Mouse (Mus musculus): ENCODE measurements around the gene Iqcn. TPM values are rescaled to one million over a fixed set of nuclear protein-coding genes. Genes with fewer than 3 reads are reported as not detected.

The Iqcn gene
- not detected in 2 replicates for polyA plus RNA-seq (2014; fragmentation: Nextera tagmentation; extraction: Ambion mirVana)

DNA sequence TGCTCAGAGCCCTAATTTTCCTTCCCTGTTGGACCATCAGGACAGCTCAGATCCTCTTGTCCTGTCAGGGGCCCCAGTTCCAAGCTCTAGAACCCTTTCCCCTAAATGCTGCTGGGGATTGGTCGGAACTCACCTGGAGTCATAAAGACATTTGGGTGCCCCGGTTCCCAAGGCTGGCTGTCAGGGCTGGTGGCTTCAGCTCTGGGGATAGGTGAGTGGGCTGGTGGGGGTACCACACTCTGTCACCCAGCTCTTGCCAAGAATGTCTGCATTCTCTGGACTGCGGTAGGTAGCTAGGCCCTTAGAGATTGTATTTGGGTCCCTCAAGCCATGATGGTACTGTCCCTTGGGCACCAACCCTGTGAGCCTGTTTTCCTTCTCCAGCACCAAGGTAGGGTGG, at the start of gene Iqcn:
Iqcn (plus strand) TSS at position 171 of the 400 bp plus-strand sequence.
- no peak for ATAC-seq (replicated peaks; ENCODE audit: low FRiP score)
- no peaks in the 10 kb centered on the region for H3K9me3 ChIP-seq (ENCODE audit: control insufficient read depth, low read length)
- peaks cover 6% of the 10 kb centered on the region; the same call in 1 of the 2 replicates for H3K4me1 ChIP-seq (replicated peaks; ENCODE audit: control insufficient read depth, insufficient read depth, low read length)
- H3K4me3 ChIP-seq (ENCODE audit: low read depth, low read length), result no peak within 1 kb of the TSS
- no peak within 1 kb of the TSS for H3K9ac ChIP-seq (ENCODE audit: low read depth, low read length)
- no peak for DNase-seq (ENCODE audit: low spot score)
- H3K27ac ChIP-seq (ENCODE audit: low read depth, low read length), result no peak within 1 kb of the TSS
- no peaks in the 10 kb centered on the region; the same call in 1 of the 2 replicates for H3K36me3 ChIP-seq (ENCODE audit: control insufficient read depth, insufficient read depth, low read length)
- H3K4me2 ChIP-seq, result no peak within 1 kb of the TSS
- H3K27me3 ChIP-seq (replicated peaks; ENCODE audit: control insufficient read depth, insufficient read depth, low read length), result no peaks in the 10 kb centered on the region
- 86% methylated on average over 3 of the region's 3 CpGs for WGBS

DNA sequence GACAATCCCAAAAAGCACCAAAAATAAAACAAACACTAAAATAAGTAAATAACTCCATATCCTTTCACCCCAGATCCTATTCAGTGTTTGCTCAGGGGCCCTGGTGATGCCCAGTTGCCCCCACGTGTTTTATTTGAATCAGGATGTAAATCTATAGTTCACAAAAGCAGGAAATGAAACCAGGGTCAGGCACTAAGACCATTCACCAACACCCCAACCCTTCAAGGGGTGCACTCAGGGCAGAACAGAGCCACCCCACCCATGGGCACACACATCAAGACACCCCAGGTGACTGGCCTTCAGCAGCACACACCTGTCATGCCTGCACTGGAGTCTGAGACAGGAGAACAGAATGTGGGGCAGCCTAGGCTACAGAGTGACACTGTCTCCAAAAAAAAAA, 49.1 kb upstream of the Iqcn start:
- Histone ChIP-seq H3K27ac (ENCODE audit: low read depth, low read length) (no peak overlapping the region), H3K4me3 (ENCODE audit: low read depth, low read length) (no peak overlapping the region), H3K27me3 (replicated peaks; ENCODE audit: control insufficient read depth, insufficient read depth, low read length) (no peaks in the 10 kb centered on the region), H3K36me3 (ENCODE audit: control insufficient read depth, insufficient read depth, low read length) (peaks cover 13% of the 10 kb centered on the region), H3K4me2 (no peak overlapping the region), H3K9ac (ENCODE audit: low read depth, low read length) (no peak overlapping the region), H3K4me1 (replicated peaks; ENCODE audit: control insufficient read depth, insufficient read depth, low read length) (peaks cover 16% of the 10 kb centered on the region), H3K9me3 (ENCODE audit: control insufficient read depth, low read length) (no peaks in the 10 kb centered on the region)
- no peak for DNase-seq (ENCODE audit: low spot score)
- ATAC-seq (replicated peaks; ENCODE audit: low FRiP score), result no peak
- WGBS, result 30% methylated on average over 1 of the region's 1 CpGs

- Histone ChIP-seq H3K27me3 (replicated peaks; ENCODE audit: control insufficient read depth, insufficient read depth, low read length) (no peaks in the 10 kb centered on the region), H3K4me2 (no peak overlapping the region), H3K27ac (ENCODE audit: low read depth, low read length) (no peak overlapping the region), H3K9ac (ENCODE audit: low read depth, low read length) (no peak overlapping the region), H3K36me3 (ENCODE audit: control insufficient read depth, insufficient read depth, low read length) (peaks cover 8% of the 10 kb centered on the region; the same call in 1 of the 2 replicates), H3K4me1 (replicated peaks; ENCODE audit: control insufficient read depth, insufficient read depth, low read length) (peaks cover 13% of the 10 kb centered on the region), H3K9me3 (ENCODE audit: control insufficient read depth, low read length) (no peaks in the 10 kb centered on the region), H3K4me3 (ENCODE audit: low read depth, low read length) (no peak overlapping the region)
- 77% methylated on average over 2 of the region's 2 CpGs for WGBS
- DNase-seq (ENCODE audit: low spot score) (no peak), ATAC-seq (replicated peaks; ENCODE audit: low FRiP score) (no peak)
Observed at GRCm38 (mm10) chr8:70655469-70655868, 47.8 kb upstream of the Iqcn start.

- no peaks in the 10 kb centered on the region for H3K27me3 ChIP-seq (replicated peaks; ENCODE audit: control insufficient read depth, insufficient read depth, low read length)
- H3K4me2 ChIP-seq, result no peak overlapping the region
- no peaks in the 10 kb centered on the region for H3K9me3 ChIP-seq (ENCODE audit: control insufficient read depth, low read length)
- no peak overlapping the region for H3K4me3 ChIP-seq (ENCODE audit: low read depth, low read length)
- no peak overlapping the region for H3K9ac ChIP-seq (ENCODE audit: low read depth, low read length)
- H3K4me1 ChIP-seq (replicated peaks; ENCODE audit: control insufficient read depth, insufficient read depth, low read length), result peaks cover 19% of the 10 kb centered on the region
- H3K36me3 ChIP-seq (ENCODE audit: control insufficient read depth, insufficient read depth, low read length), result peaks cover 5% of the 10 kb centered on the region; the same call in 1 of the 2 replicates
- DNase-seq (ENCODE audit: low spot score) (no peak), ATAC-seq (replicated peaks; ENCODE audit: low FRiP score) (no peak)
- H3K27ac ChIP-seq (ENCODE audit: low read depth, low read length), result no peak overlapping the region
- WGBS, result 84% methylated on average over 13 of the region's 13 CpGs
Observed at GRCm38 (mm10) chr8:70656193-70656790, 47.0 kb upstream of the Iqcn start.

- H3K27ac ChIP-seq (ENCODE audit: low read depth, low read length), result no peak overlapping the region
- no peak overlapping the region for H3K4me3 ChIP-seq (ENCODE audit: low read depth, low read length)
- no peaks in the 10 kb centered on the region; the same call in 1 of the 2 replicates for H3K36me3 ChIP-seq (ENCODE audit: control insufficient read depth, insufficient read depth, low read length)
- no peak for DNase-seq (ENCODE audit: low spot score)
- no peak overlapping the region for H3K9ac ChIP-seq (ENCODE audit: low read depth, low read length)
- no peaks in the 10 kb centered on the region for H3K9me3 ChIP-seq (ENCODE audit: control insufficient read depth, low read length)
- H3K4me2 ChIP-seq, result no peak overlapping the region
- 93% methylated on average over 3 of the region's 3 CpGs for WGBS
- ATAC-seq (replicated peaks; ENCODE audit: low FRiP score), result no peak
- no peaks in the 10 kb centered on the region for H3K27me3 ChIP-seq (replicated peaks; ENCODE audit: control insufficient read depth, insufficient read depth, low read length)
- H3K4me1 ChIP-seq (replicated peaks; ENCODE audit: control insufficient read depth, insufficient read depth, low read length), result peaks cover 23% of the 10 kb centered on the region
Observed at GRCm38 (mm10) chr8:70657214-70657613, 46.0 kb upstream of the Iqcn start.

GRCm38 (mm10) chr8:70657739-70658138, 45.5 kb upstream of the Iqcn start:
- Histone ChIP-seq H3K4me3 (ENCODE audit: low read depth, low read length) (no peak overlapping the region), H3K4me1 (replicated peaks; ENCODE audit: control insufficient read depth, insufficient read depth, low read length) (peaks cover 23% of the 10 kb centered on the region), H3K4me2 (peak overlapping the region; percentile 99; the same call in 1 of the 2 replicates), H3K36me3 (ENCODE audit: control insufficient read depth, insufficient read depth, low read length) (no peaks in the 10 kb centered on the region), H3K27me3 (replicated peaks; ENCODE audit: control insufficient read depth, insufficient read depth, low read length) (no peaks in the 10 kb centered on the region), H3K9ac (ENCODE audit: low read depth, low read length) (0 out of 2 replicates have a peak overlapping the region, but pooled peaks have one; percentile 15), H3K27ac (ENCODE audit: low read depth, low read length) (no peak overlapping the region), H3K9me3 (ENCODE audit: control insufficient read depth, low read length) (no peaks in the 10 kb centered on the region)
- 83% methylated on average over 2 of the region's 2 CpGs for WGBS
- ATAC-seq (replicated peaks; ENCODE audit: low FRiP score) (no peak), DNase-seq (ENCODE audit: low spot score) (no peak)

DNA sequence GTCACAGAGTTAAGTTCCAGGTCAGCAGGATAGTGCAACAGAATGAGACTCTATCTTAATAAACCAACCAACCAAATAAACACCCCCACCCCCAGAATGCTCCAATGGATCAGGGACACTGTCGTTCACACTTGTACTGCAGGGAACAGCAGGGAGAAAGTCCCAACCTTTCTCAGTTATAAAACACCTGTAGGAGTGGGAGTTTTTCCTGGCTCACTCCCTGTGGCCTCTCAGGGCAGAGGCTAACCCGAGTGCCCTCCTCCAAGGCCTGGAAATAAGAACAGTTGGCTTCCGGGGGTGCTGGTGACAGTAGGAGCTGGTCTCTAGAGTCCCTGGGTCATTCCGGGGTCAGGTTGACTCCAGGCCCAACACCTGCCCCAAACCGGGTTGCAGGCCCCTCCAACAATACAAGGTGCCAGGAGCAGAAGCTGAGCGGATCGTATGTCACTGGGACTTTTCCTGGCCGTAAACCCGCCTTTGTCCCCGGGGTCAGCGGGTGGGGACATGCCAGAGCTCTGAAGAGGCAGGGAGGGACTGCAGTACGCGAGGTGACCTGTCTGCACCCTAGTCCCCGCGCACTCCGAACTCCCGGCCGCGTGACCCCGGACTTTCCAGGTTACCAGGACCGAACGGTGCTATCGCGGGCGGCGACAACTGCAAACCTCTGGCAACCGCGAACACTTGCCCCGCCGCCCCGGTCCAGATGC, 44.2 kb upstream of the Iqcn start:
- peak overlapping the region; percentile 67 for H3K27ac ChIP-seq (ENCODE audit: low read depth, low read length)
- H3K4me1 ChIP-seq (replicated peaks; ENCODE audit: control insufficient read depth, insufficient read depth, low read length), result peaks cover 23% of the 10 kb centered on the region
- ATAC-seq (replicated peaks; ENCODE audit: low FRiP score), result peak; percentile 60
- H3K9ac ChIP-seq (ENCODE audit: low read depth, low read length), result peak overlapping the region; percentile 69
- H3K36me3 ChIP-seq (ENCODE audit: control insufficient read depth, insufficient read depth, low read length), result no peaks in the 10 kb centered on the region
- WGBS, result 2% methylated on average over 31 of the region's 31 CpGs
- no peaks in the 10 kb centered on the region for H3K9me3 ChIP-seq (ENCODE audit: control insufficient read depth, low read length)
- peak overlapping the region; percentile 83 for H3K4me3 ChIP-seq (ENCODE audit: low read depth, low read length)
- H3K4me2 ChIP-seq, result peak overlapping the region; percentile 99
- no peak for DNase-seq (ENCODE audit: low spot score)
- no peaks in the 10 kb centered on the region for H3K27me3 ChIP-seq (replicated peaks; ENCODE audit: control insufficient read depth, insufficient read depth, low read length)

GRCm38 (mm10) chr8:70659604-70660272, 43.5 kb upstream of the Iqcn start:
- Histone ChIP-seq H3K27me3 (replicated peaks; ENCODE audit: control insufficient read depth, insufficient read depth, low read length) (no peaks in the 10 kb centered on the region), H3K27ac (ENCODE audit: low read depth, low read length) (peak overlapping the region; percentile 67), H3K9ac (ENCODE audit: low read depth, low read length) (peak overlapping the region; percentile 71), H3K9me3 (ENCODE audit: control insufficient read depth, low read length) (no peaks in the 10 kb centered on the region), H3K36me3 (ENCODE audit: control insufficient read depth, insufficient read depth, low read length) (no peaks in the 10 kb centered on the region), H3K4me2 (peak overlapping the region; percentile 99), H3K4me3 (ENCODE audit: low read depth, low read length) (peak overlapping the region; percentile 83), H3K4me1 (replicated peaks; ENCODE audit: control insufficient read depth, insufficient read depth, low read length) (peaks cover 23% of the 10 kb centered on the region)
- ATAC-seq (replicated peaks; ENCODE audit: low FRiP score), result peak; percentile 95
- WGBS, result 2% methylated on average over 44 of the region's 44 CpGs
- peak; percentile 100 for DNase-seq (ENCODE audit: low spot score)

All from liver, embryonic 11.5 days (tissue).